Comparison of ENCODE assay signal across 30 mouse cellular contexts in genomic region chr5:124262090-124262489, GRCm38 (mm10). TPM values are rescaled to one million over a fixed set of nuclear protein-coding genes. Genes with fewer than 3 reads are reported as not detected.
DNase-seq lines count a peak whose midpoint lies in the region; ATAC-seq and TF ChIP-seq lines count a peak whose summit lies in the region.
"Had no signal": no experiment of that assay in that cellular context is flagged by ENCODE, and none has a peak within 500 bp of the region (broad histone marks: within the 10 kb centered on the region; RNA-seq: fewer than 3 reads in every experiment).

No protein-coding gene starts in this region.

- no peak for TF ChIP-seq CTCF in kidney, adult 2 months (conservative IDR thresholded peaks at IDR 0.05; ENCODE audit: insufficient read depth, insufficient read length, low read depth, low read length)

- intact Hi-C loops in left cerebral cortex, postnatal 36 days (cut with DNase I): no loop called here

- H3K4me1 ChIP-seq in heart, embryonic 12.5 days (replicated peaks): peaks cover 11% of the 10 kb centered on the region
- H3K4me1 ChIP-seq in lung, embryonic 16.5 days (replicated peaks; ENCODE audit: control insufficient read depth, insufficient read depth, low read length): peaks cover 14% of the 10 kb centered on the region; the same call in 1 of the 2 replicates
- no peaks in the 10 kb centered on the region for H3K4me1 ChIP-seq in stomach, embryonic 14.5 days (ENCODE audit: control insufficient read depth, insufficient read depth, low read length)
- no peaks in the 10 kb centered on the region for H3K4me1 ChIP-seq in kidney, adult 2 months (ENCODE audit: control insufficient read depth, insufficient read depth, low read length)
- H3K4me1 ChIP-seq: forebrain, embryonic 12.5 days; hindbrain, embryonic 10.5 days; hindbrain, embryonic 15.5 days; neural tube, embryonic 12.5 days had no signal

- DNase-seq in heart, adult 11 months: peak; percentile 57
- DNase-seq in lung, postnatal 10 days: no peak
- no peak for DNase-seq in left cerebral cortex, postnatal 36 days (ENCODE audit: low spot score in 2 of 2)
- no peak for DNase-seq in kidney, adult 2 months
- DNase-seq: adrenal gland, postnatal 10 days; cerebellum, adult 8-10 months; cerebellum, postnatal 25 days; forebrain, postnatal 0 days; heart, postnatal 14 days; kidney, postnatal 36 days; left cerebral cortex, postnatal 4 days; liver; right cerebral cortex, adult 18-20 months; right cerebral cortex, postnatal 4 days; thymus, postnatal 14 days had no signal

- H3K4me3 ChIP-seq in heart, embryonic 12.5 days: no peak overlapping the region
- no peak overlapping the region for H3K4me3 ChIP-seq in lung, embryonic 16.5 days (ENCODE audit: low read length)
- no peak overlapping the region for H3K4me3 ChIP-seq in stomach, embryonic 14.5 days (ENCODE audit: low read depth, low read length)
- no peak overlapping the region for H3K4me3 ChIP-seq in kidney, adult 2 months (ENCODE audit: insufficient read depth, low read depth, low read length)
- H3K4me3 ChIP-seq: erythroblast, embryonic 14.5 days; forebrain, embryonic 12.5 days; hindbrain, embryonic 10.5 days; hindbrain, embryonic 15.5 days; layer of hippocampus, adult 2 months; myocyte; neural tube, embryonic 12.5 days had no signal

- no peak overlapping the region for H3K9ac ChIP-seq in heart, embryonic 12.5 days
- H3K9ac ChIP-seq in lung, embryonic 16.5 days (ENCODE audit: low read length): no peak overlapping the region
- H3K9ac ChIP-seq in stomach, embryonic 14.5 days (replicated peaks; ENCODE audit: low read depth, low read length): no peak overlapping the region
- H3K9ac ChIP-seq: forebrain, embryonic 12.5 days; forebrain, postnatal 0 days; hindbrain, embryonic 15.5 days; liver, embryonic 14.5 days; neural tube, embryonic 12.5 days had no signal

- 87% methylated on average over 4 of the region's 4 CpGs for WGBS in heart, embryonic 12.5 days
- 55% methylated on average over 4 of the region's 4 CpGs for WGBS in lung, embryonic 16.5 days
- 61% methylated on average over 4 of the region's 4 CpGs for WGBS in stomach, embryonic 14.5 days
- 77% methylated on average over 4 of the region's 4 CpGs for whole genome bisulfite sequencing in kidney, adult 2 months

- no peaks in the 10 kb centered on the region for H3K27me3 ChIP-seq in heart, embryonic 12.5 days (replicated peaks)
- H3K27me3 ChIP-seq in lung, embryonic 16.5 days (ENCODE audit: control insufficient read depth, insufficient read depth, low read depth, low read length): no peaks in the 10 kb centered on the region
- H3K27me3 ChIP-seq in stomach, embryonic 14.5 days (ENCODE audit: control insufficient read depth, insufficient read depth, low read length): no peaks in the 10 kb centered on the region
- no peaks in the 10 kb centered on the region for H3K27me3 ChIP-seq in kidney, adult 2 months (replicated peaks; ENCODE audit: control insufficient read depth, insufficient read depth, low read length)
- H3K27me3 ChIP-seq: forebrain, embryonic 12.5 days; hindbrain, embryonic 15.5 days; neural tube, embryonic 12.5 days; Patski had no signal

- no peak overlapping the region for H3K27ac ChIP-seq in heart, embryonic 12.5 days (ENCODE audit: poor library complexity, severe bottlenecking)
- peak overlapping the region; percentile 86 for H3K27ac ChIP-seq in lung, embryonic 16.5 days (ENCODE audit: low read length)
- peak overlapping the region; percentile 88 for H3K27ac ChIP-seq in stomach, embryonic 14.5 days (ENCODE audit: low read length)
- no peak overlapping the region for H3K27ac ChIP-seq in kidney, adult 2 months (ENCODE audit: insufficient read depth, low read depth, low read length)
- H3K27ac ChIP-seq: forebrain, embryonic 12.5 days; hindbrain, embryonic 10.5 days; hindbrain, embryonic 15.5 days; layer of hippocampus, adult 2 months; liver, embryonic 14.5 days; neural tube, embryonic 12.5 days had no signal

- ATAC-seq in heart, embryonic 12.5 days (ENCODE audit: insufficient number of reproducible peaks, low FRiP score): no peak
- ATAC-seq in lung, embryonic 16.5 days (ENCODE audit: low read depth): peak; percentile 80
- ATAC-seq in stomach, embryonic 14.5 days (ENCODE audit: insufficient number of reproducible peaks, insufficient read depth, low FRiP score, low read depth): 0 out of 2 replicates have a peak, but pooled peaks have one; percentile 23
- ATAC-seq: forebrain, postnatal 0 days; inflammation-experienced regulatory T-cells, adult 6 months; midbrain, embryonic 16.5 days; Patski had no signal

- peaks cover 75% of the 10 kb centered on the region for H3K36me3 ChIP-seq in heart, embryonic 12.5 days
- peaks cover 16% of the 10 kb centered on the region for H3K36me3 ChIP-seq in lung, embryonic 16.5 days (ENCODE audit: control insufficient read depth, insufficient read depth, low read length)
- peaks cover 23% of the 10 kb centered on the region for H3K36me3 ChIP-seq in stomach, embryonic 14.5 days (ENCODE audit: control insufficient read depth, insufficient read depth, low read length)
- H3K36me3 ChIP-seq in kidney, adult 2 months (ENCODE audit: control insufficient read depth, insufficient read depth, low read length): no peaks in the 10 kb centered on the region; the same call in 1 of the 2 replicates

- 0 out of 2 replicates have a peak, but pooled peaks cover 3% of the 10 kb centered on the region for H3K9me3 ChIP-seq in heart, embryonic 12.5 days (replicated peaks)
- no peaks in the 10 kb centered on the region for H3K9me3 ChIP-seq in lung, embryonic 16.5 days (ENCODE audit: control insufficient read depth, low read length)
- 0 out of 2 replicates have a peak, but pooled peaks cover 3% of the 10 kb centered on the region for H3K9me3 ChIP-seq in stomach, embryonic 14.5 days (ENCODE audit: control insufficient read depth, low read depth, low read length)
- H3K9me3 ChIP-seq: forebrain, embryonic 12.5 days; hindbrain, embryonic 10.5 days; hindbrain, embryonic 15.5 days; neural tube, embryonic 12.5 days had no signal

- no peak overlapping the region for H3K4me2 ChIP-seq in heart, embryonic 12.5 days
- peak overlapping the region; percentile 25 for H3K4me2 ChIP-seq in lung, embryonic 16.5 days (ENCODE audit: low read depth, low read length)
- 0 out of 2 replicates have a peak overlapping the region, but pooled peaks have one; percentile 7 for H3K4me2 ChIP-seq in stomach, embryonic 14.5 days (replicated peaks; ENCODE audit: low read depth, low read length)
- H3K4me2 ChIP-seq: forebrain, embryonic 12.5 days; hindbrain, embryonic 15.5 days; midbrain, embryonic 11.5 days; neural tube, embryonic 12.5 days had no signal

- TF ChIP-seq POLR2A in kidney, adult 2 months (IDR thresholded peaks at IDR 0.05; ENCODE audit: low read depth, low read length): no peak

RNA-seq across cellular contexts. Expression of gene Pitpnm2, which starts 12.5 kb away (rescaled TPM):
- polyA plus RNA-seq in heart, embryonic 12.5 days (2016; fragmentation: Nextera tagmentation; extraction: Ambion mirVana): 7.5 and 7.8 TPM in 2 replicates
- 6.6 and 9.2 TPM in 2 replicates for polyA plus RNA-seq in lung, embryonic 16.5 days (2015; fragmentation: Nextera tagmentation; extraction: Ambion mirVana)
- polyA plus RNA-seq in stomach, embryonic 14.5 days (2014; fragmentation: Nextera tagmentation; extraction: Ambion mirVana): 6.6 and 6.9 TPM in 2 replicates
- 100 to 1,000 TPM; 233 to 375 TPM for total RNA-seq in left cerebral cortex, postnatal 36 days (2021)
- 17.3 and 19.8 TPM in 2 replicates for polyA plus RNA-seq in kidney, adult 2 months (2012; rRNA removed)

Comparison
In these comparisons a context has a peak if more than half of its experiments do, and no peak if none do; other contexts are left out.
1. H3K27ac ChIP-seq: peak in lung, embryonic 16.5 days (single experiment) and stomach, embryonic 14.5 days (single experiment); none in heart, embryonic 12.5 days (single experiment) and kidney, adult 2 months (single experiment).